Mouse (Mus musculus) intestine, postnatal 0 days (tissue): ENCODE measurements around the gene Col8a2. TPM values are rescaled to one million over a fixed set of nuclear protein-coding genes. Genes with fewer than 3 reads are reported as not detected.

Source experiments
- ATAC-seq: fragments of 200-750 bp; cut with Nextera tagmentation; 2 replicates; pipeline ENCODE4 v1.8.0; 2017; ENCODE audit warnings: mild to moderate bottlenecking, moderate TSS enrichment, moderate library complexity
- H3K27ac ChIP-seq: fragments of 300-500 bp; sonication (generic); 2 replicates; pipeline ENCODE4 v1.5.1; 2014; ENCODE audit warnings: mild to moderate bottlenecking, low read depth, low read length, moderate library complexity
- H3K27me3 ChIP-seq: fragments of 300-500 bp; sonication (generic); replicated peaks from 2 replicates; pipeline ENCODE4 v1.6.1; 2014; ENCODE audit warnings: low read length, mixed read lengths; ENCODE audit not compliant: control insufficient read depth, insufficient read depth
- H3K36me3 ChIP-seq: fragments of 300-500 bp; sonication (generic); 2 replicates; pipeline ENCODE4 v1.6.1; 2014; ENCODE audit warnings: mild to moderate bottlenecking, moderate library complexity; ENCODE audit not compliant: control insufficient read depth, insufficient read depth
- H3K4me1 ChIP-seq: fragments of 300-500 bp; sonication (generic); replicated peaks from 2 replicates; pipeline ENCODE4 v1.6.1; 2014; ENCODE audit warnings: antibody characterized with exemption, low read length, mixed read lengths; ENCODE audit not compliant: control insufficient read depth, insufficient read depth
- H3K4me2 ChIP-seq: fragments of 300-500 bp; sonication (generic); replicated peaks from 2 replicates; pipeline ENCODE4 v1.6.1; 2014; ENCODE audit warnings: low read depth, mild to moderate bottlenecking, moderate library complexity
- H3K4me3 ChIP-seq: fragments of 300-500 bp; sonication (generic); 2 replicates; pipeline ENCODE4 v1.5.1; 2014; ENCODE audit warnings: low read depth, low read length
- H3K9ac ChIP-seq: fragments of 300-500 bp; sonication (generic); 2 replicates; pipeline ENCODE4 v1.6.1; 2014; ENCODE audit warnings: mild to moderate bottlenecking, low read depth, low read length
- H3K9me3 ChIP-seq: fragments of 300-500 bp; sonication (generic); 2 replicates; pipeline ENCODE4 v1.6.1; 2016; ENCODE audit warnings: mixed run types; ENCODE audit not compliant: control insufficient read depth
- CTCF ChIP-seq: sonication (generic); IDR thresholded peaks from 2 replicates; pipeline ENCODE4 v1.5.1; 2016; ENCODE audit warnings: low read depth, mild to moderate bottlenecking, control low read depth, antibody characterized with exemption, moderate library complexity
- WGBS: fragments of 180-500 bp; shearing (Covaris S2); extraction: QIAGEN DNeasy Blood & Tissue Kit; methylation state at CpG from one replicate; pipeline ENCODE4 v1.1.7; 2014; 5-methylcytosine and 5-hydroxymethylcytosine counted together
- polyA plus RNA-seq: library from polyadenylated mRNA; unstranded; fragments of >200 nt; fragmentation: Nextera tagmentation; extraction: Ambion mirVana; gene quantifications from 2 replicates; pipeline ENCODE4 v1.2.1, GENCODE M21; 2015

The Col8a2 gene
- polyA plus RNA-seq, 1 experiment from 2014 or later = 2.2 TPM

DNA sequence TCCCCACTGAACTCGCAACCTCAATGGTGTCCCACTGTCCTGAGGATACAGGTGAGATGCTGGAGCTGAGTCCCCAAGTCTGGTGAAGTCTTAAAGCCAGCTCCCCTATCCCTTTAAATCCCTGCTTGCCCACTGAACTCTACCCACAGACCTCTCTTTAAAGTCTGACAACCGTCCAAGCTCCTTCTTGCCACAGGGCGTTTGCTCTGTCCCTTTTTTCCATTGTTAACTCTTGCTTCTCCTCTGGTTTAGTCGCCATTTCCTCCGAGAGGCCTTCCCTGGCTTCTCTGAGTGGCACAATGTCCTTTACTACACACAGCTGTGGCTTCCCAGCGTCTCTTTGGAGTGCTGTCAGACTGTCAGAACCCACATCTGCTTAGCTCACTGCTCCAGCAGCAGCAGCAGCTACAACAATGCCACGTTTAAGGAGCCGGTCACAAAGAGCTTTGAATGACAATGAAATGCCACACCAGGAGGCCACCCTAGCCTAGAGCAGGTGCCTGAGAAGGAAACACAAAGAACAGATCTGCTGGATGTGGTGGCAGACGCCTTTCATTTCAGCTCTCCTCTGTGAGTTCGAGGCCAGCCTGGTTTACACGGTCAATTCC lies 38.2 kb upstream of the Col8a2 start:
- WGBS = 47% methylated on average over 11 of the region's 11 CpGs

GRCm38 (mm10) chr4:126250659-126251058 lies 35.9 kb upstream of the Col8a2 start:
- no peaks in the 10 kb centered on the region for H3K9me3 ChIP-seq
- no peaks in the 10 kb centered on the region for H3K4me1 ChIP-seq
- 45% methylated on average over 4 of the region's 4 CpGs for WGBS
- H3K27ac ChIP-seq = no peak overlapping the region
- H3K9ac ChIP-seq = no peak overlapping the region
- peak; percentile 17; the same call in 1 of the 2 replicates for TF ChIP-seq CTCF
- no peak for ATAC-seq
- H3K36me3 ChIP-seq = no peaks in the 10 kb centered on the region; the same call in 1 of the 2 replicates
- no peak overlapping the region for H3K4me2 ChIP-seq
- H3K4me3 ChIP-seq = no peak overlapping the region
- no peaks in the 10 kb centered on the region for H3K27me3 ChIP-seq

More for the DNA sequence above, 38.2 kb upstream of the Col8a2 start:
- no peak for ATAC-seq
- Histone ChIP-seq H3K9me3 (no peaks in the 10 kb centered on the region), H3K9ac (no peak overlapping the region), H3K4me3 (no peak overlapping the region), H3K4me1 (no peaks in the 10 kb centered on the region), H3K27me3 (no peaks in the 10 kb centered on the region), H3K36me3 (no peaks in the 10 kb centered on the region; the same call in 1 of the 2 replicates), H3K4me2 (no peak overlapping the region), H3K27ac (no peak overlapping the region)
- no peak for TF ChIP-seq CTCF

DNA sequence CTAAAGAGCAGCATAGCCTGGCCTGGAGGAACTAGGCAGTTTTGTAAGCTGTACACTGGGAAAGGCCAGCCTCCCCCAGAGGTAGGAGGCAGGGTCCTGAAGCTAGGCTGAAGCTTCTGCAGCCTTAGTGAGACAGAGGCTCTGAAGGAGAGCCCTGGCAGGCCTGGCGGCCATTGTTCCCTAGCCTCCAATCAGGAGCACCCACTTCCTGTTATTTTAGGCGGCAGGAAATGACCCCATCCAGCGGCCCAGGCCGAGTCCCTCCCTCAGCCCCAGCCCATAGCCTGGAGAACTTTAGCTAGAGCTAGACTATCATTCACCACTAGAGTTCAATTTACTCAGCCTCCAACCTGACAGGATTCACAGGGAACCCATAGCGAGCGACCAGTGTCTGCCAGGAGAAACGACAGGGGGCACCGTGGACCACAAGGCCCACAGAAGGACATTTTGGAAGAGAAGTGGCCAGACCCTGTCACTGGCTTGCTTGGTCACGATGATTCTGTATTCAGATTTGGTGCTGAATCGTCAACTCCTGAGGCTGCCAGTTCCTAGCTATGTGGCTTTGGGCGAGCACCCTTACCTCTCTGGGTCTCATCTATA lies 34.8 kb upstream of the Col8a2 start:
- Histone ChIP-seq H3K9ac (no peak overlapping the region), H3K4me2 (no peak overlapping the region; the same call in 1 of the 2 replicates), H3K4me3 (no peak overlapping the region), H3K36me3 (no peaks in the 10 kb centered on the region; the same call in 1 of the 2 replicates), H3K4me1 (no peaks in the 10 kb centered on the region), H3K9me3 (no peaks in the 10 kb centered on the region), H3K27me3 (no peaks in the 10 kb centered on the region), H3K27ac (peak overlapping the region; percentile 46; the same call in 1 of the 2 replicates)
- TF ChIP-seq CTCF = peak; percentile 20; the same call in 1 of the 2 replicates
- WGBS = 67% methylated on average over 11 of the region's 11 CpGs
- no peak for ATAC-seq

GRCm38 (mm10) chr4:126252411-126253237 lies 34.0 kb upstream of the Col8a2 start:
- no peaks in the 10 kb centered on the region for H3K4me1 ChIP-seq
- H3K9ac ChIP-seq = no peak overlapping the region
- H3K4me2 ChIP-seq = no peak overlapping the region; the same call in 1 of the 2 replicates

GRCm38 (mm10) chr4:126253637-126254272 lies 32.8 kb upstream of the Col8a2 start:
- H3K27ac ChIP-seq = no peak overlapping the region
- no peak overlapping the region for H3K4me3 ChIP-seq
- no peaks in the 10 kb centered on the region for H3K9me3 ChIP-seq
- H3K27me3 ChIP-seq = no peaks in the 10 kb centered on the region
- H3K4me2 ChIP-seq = peak overlapping the region; percentile 97
- no peaks in the 10 kb centered on the region; the same call in 1 of the 2 replicates for H3K36me3 ChIP-seq
- no peak for ATAC-seq
- TF ChIP-seq CTCF = no peak
- 80% methylated on average over 14 of the region's 14 CpGs for WGBS
- H3K9ac ChIP-seq = no peak overlapping the region
- no peaks in the 10 kb centered on the region for H3K4me1 ChIP-seq

More at GRCm38 (mm10) chr4:126252411-126253237, 34.0 kb upstream of the Col8a2 start:
- no peak for TF ChIP-seq CTCF
- Histone ChIP-seq H3K27me3 (no peaks in the 10 kb centered on the region), H3K36me3 (no peaks in the 10 kb centered on the region; the same call in 1 of the 2 replicates), H3K4me3 (no peak overlapping the region), H3K27ac (0 out of 2 replicates have a peak overlapping the region, but pooled peaks have one; percentile 41), H3K9me3 (no peaks in the 10 kb centered on the region)
- 85% methylated on average over 17 of the region's 17 CpGs for WGBS
- ATAC-seq = no peak
